Mouse (Mus musculus) left cerebral cortex, postnatal 4 days (tissue): Measurements from ENCODE around the gene Gm5105. TPM values are rescaled to one million over a fixed set of nuclear protein-coding genes. Genes with fewer than 3 reads are reported as not detected.

ENCODE experiments used
- DNase-seq: peaks from one replicate; pipeline ENCODE4 v3.0.0-alpha.2; 2022
- intact Hi-C: fragments of 180-260 bp; cut with DNase I; formaldehyde crosslinking; loops from one replicate; pipeline ENCODE4 v1.15.1; 2025
- total RNA-seq, 2 experiments: library from RNA; stranded (reverse); gene quantifications; 2 replicates each; pipeline ENCODE4 v1.2.3; 2021

Gene Gm5105
- total RNA-seq, 2 experiments from 2014 or later: not detected

- intact Hi-C loops: no loop called here
- DNase-seq: peak; percentile 50
Observed at GRCm38 (mm10) chr3:138029351-138029750, 37.8 kb downstream of the Gm5105 start.

- no peak for DNase-seq
- intact Hi-C loops: no loop called here
Observed at GRCm38 (mm10) chr3:138027575-138028362, 39.4 kb downstream of the Gm5105 start.

DNA sequence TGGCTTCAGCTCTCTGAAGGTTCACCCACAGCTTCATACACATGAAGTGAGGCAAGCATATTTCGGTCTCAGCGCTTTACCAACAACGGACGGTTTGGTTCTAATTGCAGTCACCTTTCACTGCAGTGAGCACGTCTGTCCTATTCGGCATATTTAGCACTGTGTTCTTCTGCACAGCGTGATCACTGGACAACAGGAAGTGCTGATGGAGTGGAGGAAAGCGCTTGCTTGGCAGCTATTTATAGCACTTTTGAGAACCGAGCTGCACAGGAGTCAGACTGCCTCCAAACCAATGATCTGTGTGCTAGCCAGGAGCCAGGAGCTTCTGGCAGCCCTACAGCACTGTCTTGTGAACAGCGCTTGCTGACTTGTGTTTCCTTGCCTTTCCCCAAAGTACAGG lies 40.9 kb downstream of the Gm5105 start:
- peak; percentile 47 for DNase-seq
- intact Hi-C loops: no loop called here

GRCm38 (mm10) chr3:138022651-138023050 lies 44.5 kb downstream of the Gm5105 start:
- no peak for DNase-seq
- intact Hi-C loops: no loop called here

DNA sequence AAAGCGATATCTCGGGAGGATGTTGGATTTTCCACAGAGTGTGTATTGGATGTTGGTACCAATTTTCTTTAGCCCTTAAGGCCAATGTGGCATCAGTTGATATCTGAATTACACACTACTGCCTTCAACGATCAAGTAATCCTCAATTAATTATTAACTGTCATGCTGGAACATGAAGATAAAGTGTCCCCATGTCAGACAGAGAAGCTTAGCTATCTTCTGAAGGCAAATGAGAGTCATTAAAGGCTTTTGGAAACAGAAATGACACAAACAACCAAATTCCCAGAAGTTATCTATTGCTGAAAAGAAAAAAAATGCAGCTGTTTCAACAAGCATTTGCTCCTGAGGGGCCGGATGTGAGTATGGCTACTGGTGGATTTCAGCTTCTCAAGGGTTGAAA lies 45.2 kb downstream of the Gm5105 start:
- intact Hi-C loops: no loop called here
- DNase-seq: no peak

GRCm38 (mm10) chr3:138016810-138017209 lies 50.4 kb downstream of the Gm5105 start:
- intact Hi-C loops: no loop called here
- no peak for DNase-seq

DNA sequence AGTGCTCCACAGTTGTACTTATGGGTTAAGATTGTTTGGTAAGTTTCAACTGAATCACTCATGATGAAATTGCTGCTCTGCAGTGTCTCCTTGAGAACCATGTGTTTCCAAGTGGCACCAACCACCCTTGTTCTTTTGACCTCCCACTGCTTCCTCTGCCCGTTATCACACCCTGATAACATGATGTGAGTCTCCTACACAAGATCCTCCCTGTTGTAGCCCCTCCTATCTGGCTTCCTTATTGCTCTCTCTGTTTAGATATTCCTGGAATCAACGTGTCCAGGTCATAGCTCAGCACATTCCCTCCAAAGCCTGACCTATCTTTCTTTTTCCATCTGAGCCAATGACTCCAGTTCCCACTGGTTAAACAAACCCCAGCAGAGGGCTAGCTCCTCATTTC lies 52.5 kb downstream of the Gm5105 start:
- DNase-seq: no peak
- intact Hi-C loops: no loop called here

DNA sequence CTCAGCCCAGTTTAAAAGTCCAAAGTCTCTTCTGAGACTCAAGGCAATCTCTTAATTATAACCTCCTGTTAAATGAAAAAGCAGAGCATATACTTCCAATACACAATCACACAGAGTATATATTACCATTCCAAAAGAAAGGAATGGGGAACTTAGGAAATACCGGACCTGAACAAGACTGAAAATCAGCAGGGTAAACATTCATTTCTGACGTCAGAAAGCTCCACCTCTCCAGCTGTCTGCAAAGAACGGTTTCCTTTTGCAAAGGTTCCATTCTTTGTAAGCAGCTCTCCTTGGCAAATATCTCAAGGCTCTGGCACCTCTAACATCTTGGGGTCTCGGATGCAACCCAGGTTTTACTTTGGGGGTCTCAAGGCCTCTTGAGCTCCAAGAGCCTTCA lies 54.8 kb downstream of the Gm5105 start:
- intact Hi-C loops: no loop called here
- DNase-seq: no peak

- intact Hi-C loops: no loop called here
- DNase-seq: no peak
Observed at GRCm38 (mm10) chr3:138008152-138008551, 59.0 kb downstream of the Gm5105 start.

DNA sequence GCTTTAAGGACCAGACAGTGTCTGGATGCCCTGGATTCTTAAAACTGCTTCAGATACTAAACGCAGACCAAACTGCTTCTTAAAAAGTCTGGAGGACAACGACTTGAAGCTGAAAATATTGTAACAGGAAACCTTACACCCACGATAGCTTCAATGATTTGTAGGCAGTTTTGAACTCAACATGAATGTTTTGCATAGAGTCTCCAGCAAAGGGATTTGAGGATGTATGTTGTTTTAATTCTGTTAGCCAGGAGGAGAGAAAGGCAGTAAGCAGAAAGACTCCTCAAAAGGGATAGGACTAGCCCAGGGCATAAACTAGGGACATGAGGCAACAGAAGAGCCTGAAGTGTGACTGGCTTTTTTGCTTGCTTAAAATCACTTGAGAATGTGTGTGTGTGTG lies 60.3 kb downstream of the Gm5105 start:
- intact Hi-C loops: no loop called here
- no peak for DNase-seq

- no peak for DNase-seq
- intact Hi-C loops: no loop called here
Observed at GRCm38 (mm10) chr3:138003264-138003663, 63.9 kb downstream of the Gm5105 start.

GRCm38 (mm10) chr3:138002545-138002944 lies 64.6 kb downstream of the Gm5105 start:
- intact Hi-C loops: no loop called here
- no peak for DNase-seq

- intact Hi-C loops: no loop called here
- no peak for DNase-seq
Observed at GRCm38 (mm10) chr3:138001865-138002264, 65.3 kb downstream of the Gm5105 start.

DNA sequence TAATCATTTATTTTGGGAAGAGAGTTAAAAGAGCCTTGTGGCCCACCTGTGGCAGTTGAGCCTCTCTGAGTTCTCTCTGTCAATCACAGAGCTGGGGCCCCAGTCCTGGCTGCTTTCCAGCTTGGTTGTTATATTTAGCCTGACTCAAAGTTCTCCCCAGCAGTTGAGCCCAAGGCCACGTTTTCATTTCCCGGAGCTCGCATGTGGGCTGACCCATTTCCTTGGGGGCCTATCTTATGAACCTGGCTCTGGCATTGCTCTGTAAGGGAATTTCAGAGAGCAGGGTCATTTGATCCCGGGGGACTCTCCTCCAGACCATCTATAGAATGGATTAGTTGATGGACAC lies 66.5 kb downstream of the Gm5105 start:
- intact Hi-C loops: no loop called here
- DNase-seq: no peak

GRCm38 (mm10) chr3:138000062-138000723 lies 67.0 kb downstream of the Gm5105 start:
- intact Hi-C loops: no loop called here
- DNase-seq: no peak

- intact Hi-C loops: no loop called here
- no peak for DNase-seq
Observed at GRCm38 (mm10) chr3:137999224-137999790, 67.9 kb downstream of the Gm5105 start.

Other genes starting within 250 kb of the Gm5105 start
- 100 to 1,000 TPM; 187 to 226 TPM for gene H2afz, start 202.9 kb downstream of the Gm5105 start, total RNA-seq
- 10 to 100 TPM; 28.3 to 30.1 TPM for gene Dnajb14, start 199.7 kb downstream of the Gm5105 start, total RNA-seq
- gene Lamtor3, start 148.9 kb downstream of the Gm5105 start, total RNA-seq: 10 to 100 TPM; 69.0 to 73.3 TPM
- gene Dapp1, start 85.8 kb downstream of the Gm5105 start, total RNA-seq: 1 to 10 TPM; 4.7 to 4.8 TPM
- gene 1110002E22Rik, start 2.3 kb downstream of the Gm5105 start, total RNA-seq: 1 to 10 TPM; 2.8 to 3.4 TPM
- 1 to 10 TPM; 4.4 to 5.5 TPM for gene Trmt10a, start 76.1 kb upstream of the Gm5105 start, total RNA-seq
- 1 to 10 TPM; 4.4 to 5.0 TPM for gene Mttp, start 77.6 kb upstream of the Gm5105 start, total RNA-seq
- not detected for gene 4930579F01Rik, start 126.4 kb upstream of the Gm5105 start, total RNA-seq
- under 1 TPM in 1 of 2 experiments, not detected in 1; 0.85 TPM for gene Adh7, start 150.4 kb upstream of the Gm5105 start, total RNA-seq
- gene Adh1, start 193.6 kb upstream of the Gm5105 start, total RNA-seq: 1 to 10 TPM; 2.0 to 2.3 TPM
- not detected for gene Adh6a, start 245.9 kb upstream of the Gm5105 start, total RNA-seq